Comparison of ENCODE assay signal across 17 mouse cellular contexts in the genomic region with DNA sequence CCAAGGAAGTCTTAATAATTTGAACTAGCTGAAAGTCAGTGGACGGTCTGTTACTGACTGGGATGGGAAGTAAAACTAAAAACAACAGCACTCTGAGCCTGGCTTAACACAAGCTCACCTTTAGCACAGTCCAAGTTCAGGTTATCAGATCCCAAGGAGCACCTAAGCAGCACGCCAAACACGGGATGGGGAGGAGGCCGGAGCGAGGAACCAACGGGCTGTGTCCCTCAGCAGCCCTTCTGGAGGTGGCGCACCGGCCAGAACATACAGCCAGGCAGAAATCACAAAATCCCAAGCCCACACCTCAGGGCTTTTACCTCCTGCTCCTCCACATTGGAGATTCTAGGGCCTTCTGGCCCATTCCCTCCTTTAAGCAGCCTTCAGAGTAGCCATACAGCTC. TPM values are rescaled to one million over a fixed set of nuclear protein-coding genes. Genes with fewer than 3 reads are reported as not detected.
DNase-seq lines count a peak whose midpoint lies in the region; ATAC-seq and TF ChIP-seq lines count a peak whose summit lies in the region.
"Had no signal": no experiment of that assay in that cellular context is flagged by ENCODE, and none has a peak within 500 bp of the region (broad histone marks: within the 10 kb centered on the region; RNA-seq: fewer than 3 reads in every experiment).

No protein-coding gene starts in this region.

- 0 out of 2 replicates have a peak overlapping the region, but pooled peaks have one; percentile 53 for H3K4me3 ChIP-seq in heart, embryonic 13.5 days
- no peak overlapping the region for H3K4me3 ChIP-seq in heart, embryonic 11.5 days (ENCODE audit: low read depth, low read length)
- H3K4me3 ChIP-seq in lung, embryonic 15.5 days, result peak overlapping the region; percentile 43; the same call in 1 of the 2 replicates
- peak overlapping the region; percentile 48 for H3K4me3 ChIP-seq in embryonic facial prominence, embryonic 15.5 days (replicated peaks)
- peak overlapping the region; percentile 43 for H3K4me3 ChIP-seq in limb, embryonic 15.5 days
- H3K4me3 ChIP-seq in left cerebral cortex, adult 2 months, result no peak overlapping the region

- intact Hi-C loops in left cerebral cortex, adult 2 months (cut with DNase I), result no loop called here

- H3K4me1 ChIP-seq in heart, embryonic 13.5 days, result peaks cover 20% of the 10 kb centered on the region
- H3K4me1 ChIP-seq in heart, embryonic 11.5 days (ENCODE audit: control insufficient read depth, insufficient read depth, low read length), result peaks cover 12% of the 10 kb centered on the region
- H3K4me1 ChIP-seq in lung, embryonic 15.5 days, result peaks cover 32% of the 10 kb centered on the region
- peaks cover 27% of the 10 kb centered on the region for H3K4me1 ChIP-seq in embryonic facial prominence, embryonic 15.5 days
- H3K4me1 ChIP-seq in limb, embryonic 15.5 days, result peaks cover 26% of the 10 kb centered on the region

- H3K9me3 ChIP-seq in heart, embryonic 13.5 days, result no peaks in the 10 kb centered on the region
- no peaks in the 10 kb centered on the region for H3K9me3 ChIP-seq in heart, embryonic 11.5 days (replicated peaks; ENCODE audit: control insufficient read depth, low read length)
- no peaks in the 10 kb centered on the region for H3K9me3 ChIP-seq in lung, embryonic 15.5 days
- H3K9me3 ChIP-seq in embryonic facial prominence, embryonic 15.5 days (replicated peaks), result no peaks in the 10 kb centered on the region
- H3K9me3 ChIP-seq in limb, embryonic 15.5 days, result no peaks in the 10 kb centered on the region

- no peak for ATAC-seq in heart, embryonic 13.5 days (ENCODE audit: extremely low read depth, insufficient number of reproducible peaks, low FRiP score, low TSS enrichment)
- no peak for ATAC-seq in heart, embryonic 11.5 days (replicated peaks; ENCODE audit: insufficient number of reproducible peaks, low FRiP score, low TSS enrichment)
- ATAC-seq in lung, embryonic 15.5 days (ENCODE audit: borderline replicate concordance, extremely low read depth, low FRiP score, low TSS enrichment), result no peak
- no peak for ATAC-seq in embryonic facial prominence, embryonic 15.5 days (ENCODE audit: insufficient number of reproducible peaks, low FRiP score, low TSS enrichment, low read depth)
- ATAC-seq in limb, embryonic 15.5 days (ENCODE audit: insufficient number of reproducible peaks, low FRiP score, low TSS enrichment, low read depth), result no peak
- ATAC-seq: forebrain, embryonic 16.5 days; liver, postnatal 0 days; Patski had no signal

- DNase-seq in lung, postnatal 10 days, result no peak
- no peak for DNase-seq in embryo, embryonic 10 days (ENCODE audit: low spot score)
- DNase-seq in left cerebral cortex, adult 2 months (ENCODE audit: extremely low spot score in 1 of 2, low spot score in 2 of 2), result no peak
- DNase-seq: cerebellum, adult 18-20 months; heart, adult 18-20 months; heart, postnatal 10 days; liver, postnatal 0 days had no signal

- TF ChIP-seq CTCF in left cerebral cortex, adult 2 months (IDR thresholded peaks at IDR 0.05), result no peak

- no peak overlapping the region for H3K9ac ChIP-seq in heart, embryonic 13.5 days
- no peak overlapping the region for H3K9ac ChIP-seq in heart, embryonic 11.5 days (ENCODE audit: low read depth, low read length)
- H3K9ac ChIP-seq in lung, embryonic 15.5 days, result no peak overlapping the region
- H3K9ac ChIP-seq in embryonic facial prominence, embryonic 15.5 days, result no peak overlapping the region
- no peak overlapping the region for H3K9ac ChIP-seq in limb, embryonic 15.5 days
- H3K9ac ChIP-seq: hindbrain, embryonic 14.5 days; liver, postnatal 0 days had no signal

- H3K27me3 ChIP-seq in heart, embryonic 13.5 days (replicated peaks), result peaks cover 100% of the 10 kb centered on the region
- peaks cover 86% of the 10 kb centered on the region for H3K27me3 ChIP-seq in heart, embryonic 11.5 days (ENCODE audit: control insufficient read depth, insufficient read depth, low read length)
- peaks cover 75% of the 10 kb centered on the region for H3K27me3 ChIP-seq in lung, embryonic 15.5 days
- peaks cover 64% of the 10 kb centered on the region for H3K27me3 ChIP-seq in embryonic facial prominence, embryonic 15.5 days
- peaks cover 90% of the 10 kb centered on the region for H3K27me3 ChIP-seq in limb, embryonic 15.5 days

- WGBS in heart, embryonic 13.5 days, result 57% methylated on average over 8 of the region's 8 CpGs
- WGBS in heart, embryonic 11.5 days (ENCODE audit: insufficient replicate concordance), result 57% methylated on average over 8 of the region's 8 CpGs
- 59% methylated on average over 8 of the region's 8 CpGs for WGBS in lung, embryonic 15.5 days
- 60% methylated on average over 8 of the region's 8 CpGs for WGBS in embryonic facial prominence, embryonic 15.5 days
- 49% methylated on average over 8 of the region's 8 CpGs for WGBS in limb, embryonic 15.5 days

- no peak overlapping the region for H3K27ac ChIP-seq in heart, embryonic 13.5 days (replicated peaks)
- H3K27ac ChIP-seq in heart, embryonic 11.5 days (ENCODE audit: low read depth, low read length), result no peak overlapping the region
- H3K27ac ChIP-seq in lung, embryonic 15.5 days, result no peak overlapping the region
- H3K27ac ChIP-seq in embryonic facial prominence, embryonic 15.5 days (replicated peaks), result no peak overlapping the region
- H3K27ac ChIP-seq in limb, embryonic 15.5 days, result no peak overlapping the region
- H3K27ac ChIP-seq in left cerebral cortex, adult 2 months, result no peak overlapping the region
- H3K27ac ChIP-seq: hindbrain, embryonic 14.5 days had no signal

- H3K36me3 ChIP-seq in heart, embryonic 13.5 days, result no peaks in the 10 kb centered on the region
- no peaks in the 10 kb centered on the region for H3K36me3 ChIP-seq in heart, embryonic 11.5 days (ENCODE audit: control insufficient read depth, insufficient read depth, low read length)
- no peaks in the 10 kb centered on the region for H3K36me3 ChIP-seq in lung, embryonic 15.5 days
- no peaks in the 10 kb centered on the region for H3K36me3 ChIP-seq in embryonic facial prominence, embryonic 15.5 days
- H3K36me3 ChIP-seq in limb, embryonic 15.5 days, result no peaks in the 10 kb centered on the region

- H3K4me2 ChIP-seq in heart, embryonic 13.5 days, result no peak overlapping the region
- no peak overlapping the region for H3K4me2 ChIP-seq in heart, embryonic 11.5 days
- H3K4me2 ChIP-seq in lung, embryonic 15.5 days, result 0 out of 2 replicates have a peak overlapping the region, but pooled peaks have one; percentile 5
- H3K4me2 ChIP-seq in embryonic facial prominence, embryonic 15.5 days (replicated peaks), result peak overlapping the region; percentile 71
- peak overlapping the region; percentile 70; the same call in 1 of the 2 replicates for H3K4me2 ChIP-seq in limb, embryonic 15.5 days

RNA-seq across cellular contexts. Expression of a gene that starts 1.7 kb away (rescaled TPM):
- polyA plus RNA-seq in heart, embryonic 13.5 days (2015; fragmentation: Nextera tagmentation; extraction: Ambion mirVana), result 0.07 and 0.13 TPM in 2 replicates
- 0.29 TPM in 1 of 2 replicates, not detected in the other for polyA plus RNA-seq in heart, embryonic 11.5 days (2014; fragmentation: Nextera tagmentation; extraction: Ambion mirVana)
- polyA plus RNA-seq in lung, embryonic 15.5 days (2015; fragmentation: Nextera tagmentation; extraction: Ambion mirVana), result 2.1 and 2.2 TPM in 2 replicates
- 22.1 and 23.3 TPM in 2 replicates for polyA plus RNA-seq in embryonic facial prominence, embryonic 15.5 days (2015; fragmentation: Nextera tagmentation; extraction: Ambion mirVana)
- polyA plus RNA-seq in limb, embryonic 15.5 days (2015; fragmentation: Nextera tagmentation; extraction: Ambion mirVana), result 30.1 and 30.3 TPM in 2 replicates
- not detected for total RNA-seq in left cerebral cortex, adult 2 months (2021)
- total RNA-seq: gastrocnemius, adult 18-20 months; heart, adult 18-20 months; heart, postnatal 10 days had no signal
- polyA plus RNA-seq: neural tube, embryonic 14.5 days had no signal

RNA-seq across cellular contexts. Expression of a gene that starts 9.1 kb away (rescaled TPM):
- 2.2 and 2.7 TPM in 2 replicates for polyA plus RNA-seq in heart, embryonic 13.5 days (2015; fragmentation: Nextera tagmentation; extraction: Ambion mirVana)
- 1.8 and 2.3 TPM in 2 replicates for polyA plus RNA-seq in heart, embryonic 11.5 days (2014; fragmentation: Nextera tagmentation; extraction: Ambion mirVana)
- polyA plus RNA-seq in lung, embryonic 15.5 days (2015; fragmentation: Nextera tagmentation; extraction: Ambion mirVana), result 5.7 and 5.9 TPM in 2 replicates
- 5.2 and 5.7 TPM in 2 replicates for polyA plus RNA-seq in embryonic facial prominence, embryonic 15.5 days (2015; fragmentation: Nextera tagmentation; extraction: Ambion mirVana)
- 4.3 and 4.4 TPM in 2 replicates for polyA plus RNA-seq in limb, embryonic 15.5 days (2015; fragmentation: Nextera tagmentation; extraction: Ambion mirVana)
- 1 to 10 TPM; 5.4 to 6.0 TPM for total RNA-seq in left cerebral cortex, adult 2 months (2021)

RNA-seq across cellular contexts. Expression of a gene that starts 42.9 kb away (rescaled TPM):
- 109 and 113 TPM in 2 replicates for polyA plus RNA-seq in heart, embryonic 13.5 days (2015; fragmentation: Nextera tagmentation; extraction: Ambion mirVana)
- polyA plus RNA-seq in heart, embryonic 11.5 days (2014; fragmentation: Nextera tagmentation; extraction: Ambion mirVana), result 97.1 and 106 TPM in 2 replicates
- polyA plus RNA-seq in lung, embryonic 15.5 days (2015; fragmentation: Nextera tagmentation; extraction: Ambion mirVana), result 143 and 153 TPM in 2 replicates
- 122 and 126 TPM in 2 replicates for polyA plus RNA-seq in embryonic facial prominence, embryonic 15.5 days (2015; fragmentation: Nextera tagmentation; extraction: Ambion mirVana)
- polyA plus RNA-seq in limb, embryonic 15.5 days (2015; fragmentation: Nextera tagmentation; extraction: Ambion mirVana), result 115 and 116 TPM in 2 replicates
- 10 to 100 TPM; 77.7 to 82.4 TPM for total RNA-seq in left cerebral cortex, adult 2 months (2021)

RNA-seq across cellular contexts. Expression of a gene that starts 48.4 kb away (rescaled TPM):
- polyA plus RNA-seq in heart, embryonic 13.5 days (2015; fragmentation: Nextera tagmentation; extraction: Ambion mirVana), result 13.5 and 14.8 TPM in 2 replicates
- 14.0 and 16.7 TPM in 2 replicates for polyA plus RNA-seq in heart, embryonic 11.5 days (2014; fragmentation: Nextera tagmentation; extraction: Ambion mirVana)
- 5.8 and 7.4 TPM in 2 replicates for polyA plus RNA-seq in lung, embryonic 15.5 days (2015; fragmentation: Nextera tagmentation; extraction: Ambion mirVana)
- polyA plus RNA-seq in embryonic facial prominence, embryonic 15.5 days (2015; fragmentation: Nextera tagmentation; extraction: Ambion mirVana), result 10.7 and 11.7 TPM in 2 replicates
- 9.4 and 10.3 TPM in 2 replicates for polyA plus RNA-seq in limb, embryonic 15.5 days (2015; fragmentation: Nextera tagmentation; extraction: Ambion mirVana)
- 10 to 100 TPM; 81.5 to 89.0 TPM for total RNA-seq in left cerebral cortex, adult 2 months (2021)

RNA-seq across cellular contexts. Expression of a gene that starts 51.3 kb away (rescaled TPM):
- polyA plus RNA-seq in heart, embryonic 13.5 days (2015; fragmentation: Nextera tagmentation; extraction: Ambion mirVana), result 31.0 and 31.5 TPM in 2 replicates
- 20.9 and 23.4 TPM in 2 replicates for polyA plus RNA-seq in heart, embryonic 11.5 days (2014; fragmentation: Nextera tagmentation; extraction: Ambion mirVana)
- polyA plus RNA-seq in lung, embryonic 15.5 days (2015; fragmentation: Nextera tagmentation; extraction: Ambion mirVana), result 51.9 and 54.4 TPM in 2 replicates
- polyA plus RNA-seq in embryonic facial prominence, embryonic 15.5 days (2015; fragmentation: Nextera tagmentation; extraction: Ambion mirVana), result 49.4 and 52.3 TPM in 2 replicates
- 43.3 and 48.7 TPM in 2 replicates for polyA plus RNA-seq in limb, embryonic 15.5 days (2015; fragmentation: Nextera tagmentation; extraction: Ambion mirVana)
- total RNA-seq in left cerebral cortex, adult 2 months (2021), result 10 to 100 TPM; 94.3 to 99.2 TPM

Comparison
In these comparisons a context has a peak if more than half of its experiments do, and no peak if none do; other contexts are left out.
1. H3K4me3 ChIP-seq: peak in heart, embryonic 13.5 days (single experiment), lung, embryonic 15.5 days (single experiment), embryonic facial prominence, embryonic 15.5 days (single experiment) and limb, embryonic 15.5 days (single experiment); none in heart, embryonic 11.5 days (single experiment) and left cerebral cortex, adult 2 months (single experiment).
2. H3K4me2 ChIP-seq: peak in lung, embryonic 15.5 days (single experiment), embryonic facial prominence, embryonic 15.5 days (single experiment) and limb, embryonic 15.5 days (single experiment); none in heart, embryonic 13.5 days (single experiment) and heart, embryonic 11.5 days (single experiment).